8 mouse cellular contexts compared by ENCODE assay signal in genomic region chr7:126928384-126929037, GRCm38 (mm10). TPM values are rescaled to one million over a fixed set of nuclear protein-coding genes. Genes with fewer than 3 reads are reported as not detected.
A peak's percentile ranks its signal among the peaks of the same experiment; 100 is the strongest.
DNase-seq lines count a peak whose midpoint lies in the region; ATAC-seq and TF ChIP-seq lines count a peak whose summit lies in the region.

TSS of gene Kctd13 (plus strand) at chr7:126928879.

- H3K9ac ChIP-seq in heart, embryonic 13.5 days = peak within 1 kb of the TSS; percentile 90
- peak within 1 kb of the TSS; percentile 91 for H3K9ac ChIP-seq in liver, embryonic 14.5 days (replicated peaks)
- H3K9ac ChIP-seq in neural tube, embryonic 11.5 days (ENCODE audit: low read length) = peak within 1 kb of the TSS; percentile 73
- H3K9ac ChIP-seq in stomach, postnatal 0 days (ENCODE audit: low read length) = peak within 1 kb of the TSS; percentile 80

- H3K9me3 ChIP-seq in heart, embryonic 13.5 days = no peaks in the 10 kb centered on the region
- no peaks in the 10 kb centered on the region for H3K9me3 ChIP-seq in liver, embryonic 14.5 days (ENCODE audit: control insufficient read depth, low read length)
- no peaks in the 10 kb centered on the region for H3K9me3 ChIP-seq in neural tube, embryonic 11.5 days (ENCODE audit: control insufficient read depth, low read length)
- no peaks in the 10 kb centered on the region for H3K9me3 ChIP-seq in stomach, postnatal 0 days (ENCODE audit: control insufficient read depth, low read length)

- peak; percentile 94 for ATAC-seq in erythroid progenitor cell, adult 5-6 weeks (replicated peaks; ENCODE audit: low FRiP score, poor library complexity, severe bottlenecking)
- peak; percentile 94 for ATAC-seq in heart, embryonic 13.5 days (ENCODE audit: extremely low read depth, insufficient number of reproducible peaks, low FRiP score, low TSS enrichment)
- peak; percentile 95 for ATAC-seq in liver, embryonic 14.5 days (ENCODE audit: insufficient read depth)
- ATAC-seq in neural tube, embryonic 11.5 days (ENCODE audit: insufficient read depth, low FRiP score, low TSS enrichment) = peak; percentile 90
- ATAC-seq in stomach, postnatal 0 days (ENCODE audit: low FRiP score, low TSS enrichment) = peak; percentile 96

- peak within 1 kb of the TSS; percentile 67 for H3K27ac ChIP-seq in heart, embryonic 13.5 days (replicated peaks)
- peak within 1 kb of the TSS; percentile 50 for H3K27ac ChIP-seq in liver, embryonic 14.5 days
- peak within 1 kb of the TSS; percentile 36; the same call in 1 of the 2 replicates for H3K27ac ChIP-seq in neural tube, embryonic 11.5 days (ENCODE audit: low read depth, low read length)
- peak within 1 kb of the TSS; percentile 82 for H3K27ac ChIP-seq in stomach, postnatal 0 days (replicated peaks)

- peaks cover 12% of the 10 kb centered on the region for H3K4me1 ChIP-seq in heart, embryonic 13.5 days
- H3K4me1 ChIP-seq in liver, embryonic 14.5 days (replicated peaks; ENCODE audit: control insufficient read depth in 2 of 2, insufficient read depth in 2 of 2, low read length in 1 of 2) = peaks cover 21 to 36% of the 10 kb centered on the region in 2 experiments
- 0 out of 2 replicates have a peak, but pooled peaks cover 5% of the 10 kb centered on the region for H3K4me1 ChIP-seq in neural tube, embryonic 11.5 days (ENCODE audit: control insufficient read depth, insufficient read depth, low read length)
- 0 out of 2 replicates have a peak, but pooled peaks cover 2% of the 10 kb centered on the region for H3K4me1 ChIP-seq in stomach, postnatal 0 days (replicated peaks; ENCODE audit: control insufficient read depth, insufficient read depth)

- no peak for TF ChIP-seq EP300 in liver, embryonic 14.5 days (IDR thresholded peaks at IDR 0.05; ENCODE audit: low read depth)
- TF ChIP-seq EP300 in stomach, postnatal 0 days (optimal IDR thresholded peaks at IDR 0.05) = no peak

- peak; percentile 96 for DNase-seq in CD4-positive, CD25-positive, alpha-beta regulatory T cell, adult 2 months (ENCODE audit: low read depth, low spot score)
- DNase-seq in brain, embryonic 18.5 days (ENCODE audit: low read depth, low spot score) = peak; percentile 69
- DNase-seq in kidney, postnatal 10 days = peak; percentile 97
- peak; percentile 83 to 84 (median 83) for DNase-seq in liver, embryonic 14.5 days (ENCODE audit: low read depth in 3 of 3, low spot score in 3 of 3)
- peak; percentile 94 for DNase-seq in neural tube, embryonic 11.5 days (ENCODE audit: low spot score)
- peak; percentile 96 for DNase-seq in stomach, postnatal 0 days (ENCODE audit: low spot score)

- H3K27me3 ChIP-seq in heart, embryonic 13.5 days (replicated peaks) = no peaks in the 10 kb centered on the region
- H3K27me3 ChIP-seq in liver, embryonic 14.5 days (ENCODE audit: control insufficient read depth, insufficient read depth, low read length) = no peaks in the 10 kb centered on the region
- no peaks in the 10 kb centered on the region for H3K27me3 ChIP-seq in neural tube, embryonic 11.5 days (ENCODE audit: control insufficient read depth, insufficient read depth, low read length)
- no peaks in the 10 kb centered on the region for H3K27me3 ChIP-seq in stomach, postnatal 0 days (ENCODE audit: control insufficient read depth, insufficient read depth, low read length)

- TF ChIP-seq CTCF in liver, embryonic 14.5 days (IDR thresholded peaks at IDR 0.05; ENCODE audit: low read depth) = no peak
- TF ChIP-seq CTCF in stomach, postnatal 0 days (IDR thresholded peaks at IDR 0.05; ENCODE audit: low read depth) = no peak

- H3K4me2 ChIP-seq in heart, embryonic 13.5 days = peak within 1 kb of the TSS; percentile 85
- peak within 1 kb of the TSS; percentile 100 for H3K4me2 ChIP-seq in liver, embryonic 14.5 days (ENCODE audit: low read depth)
- H3K4me2 ChIP-seq in neural tube, embryonic 11.5 days (ENCODE audit: low read depth) = peak within 1 kb of the TSS; percentile 97
- peak within 1 kb of the TSS; percentile 99 for H3K4me2 ChIP-seq in stomach, postnatal 0 days (replicated peaks; ENCODE audit: low read depth)

- 3% methylated on average over 56 of the region's 56 CpGs for WGBS in heart, embryonic 13.5 days
- 1% methylated on average over 56 of the region's 56 CpGs for WGBS in liver, embryonic 14.5 days (ENCODE audit: insufficient replicate concordance)
- 5% methylated on average over 56 of the region's 56 CpGs for WGBS in neural tube, embryonic 11.5 days
- WGBS in stomach, postnatal 0 days = 2% methylated on average over 56 of the region's 56 CpGs

- peaks cover 15% of the 10 kb centered on the region for H3K36me3 ChIP-seq in heart, embryonic 13.5 days
- peaks cover 1% of the 10 kb centered on the region for H3K36me3 ChIP-seq in liver, embryonic 14.5 days (replicated peaks; ENCODE audit: control insufficient read depth, insufficient read depth, low read depth)
- H3K36me3 ChIP-seq in neural tube, embryonic 11.5 days (ENCODE audit: control insufficient read depth, insufficient read depth, low read length) = no peaks in the 10 kb centered on the region
- no peaks in the 10 kb centered on the region for H3K36me3 ChIP-seq in stomach, postnatal 0 days (ENCODE audit: control insufficient read depth, insufficient read depth, low read length)

- H3K4me3 ChIP-seq in heart, embryonic 13.5 days = peak within 1 kb of the TSS; percentile 76
- peak within 1 kb of the TSS; percentile 92 for H3K4me3 ChIP-seq in liver, embryonic 14.5 days (ENCODE audit: insufficient read depth in 1 of 2, low read depth in 2 of 2, low read length in 2 of 2)
- peak within 1 kb of the TSS; percentile 73 for H3K4me3 ChIP-seq in neural tube, embryonic 11.5 days (ENCODE audit: low read depth, low read length)
- H3K4me3 ChIP-seq in stomach, postnatal 0 days (ENCODE audit: low read depth, low read length) = peak within 1 kb of the TSS; percentile 80

RNA-seq across cellular contexts. Expression of gene Kctd13, which starts in this region (rescaled TPM):
- 21.6 TPM in 1 of 2 replicates, not detected in the other for total RNA-seq in erythroid progenitor cell, adult 5-6 weeks (2015; ENCODE audit: low replicate concordance)
- 0.53 and 3.3 TPM in 2 replicates for total RNA-seq in erythroid progenitor cell, adult 5-6 weeks (2017; ENCODE audit: low replicate concordance)
- 13.1 and 14.0 TPM in 2 replicates for polyA plus RNA-seq in heart, embryonic 13.5 days (2015; fragmentation: Nextera tagmentation; extraction: Ambion mirVana)
- polyA plus RNA-seq in liver, embryonic 14.5 days (2012; rRNA removed) = 4.0 and 4.3 TPM in 2 replicates
- polyA plus RNA-seq in liver, embryonic 14.5 days (2014; fragmentation: Nextera tagmentation; extraction: Ambion mirVana) = 3.0 and 4.8 TPM in 2 replicates
- polyA plus RNA-seq in neural tube, embryonic 11.5 days (2014; fragmentation: Nextera tagmentation; extraction: Ambion mirVana) = 33.4 and 35.6 TPM in 2 replicates
- polyA plus RNA-seq in stomach, postnatal 0 days (2015; fragmentation: Nextera tagmentation; extraction: Ambion mirVana) = 9.7 and 10.2 TPM in 2 replicates

Comparison
In these comparisons a context has a peak if more than half of its experiments do, and no peak if none do; other contexts are left out.
1. Peak in every context shown above with its lines: DNase-seq, ATAC-seq, H3K4me3 ChIP-seq and H3K27ac ChIP-seq.